In the genomic region with DNA sequence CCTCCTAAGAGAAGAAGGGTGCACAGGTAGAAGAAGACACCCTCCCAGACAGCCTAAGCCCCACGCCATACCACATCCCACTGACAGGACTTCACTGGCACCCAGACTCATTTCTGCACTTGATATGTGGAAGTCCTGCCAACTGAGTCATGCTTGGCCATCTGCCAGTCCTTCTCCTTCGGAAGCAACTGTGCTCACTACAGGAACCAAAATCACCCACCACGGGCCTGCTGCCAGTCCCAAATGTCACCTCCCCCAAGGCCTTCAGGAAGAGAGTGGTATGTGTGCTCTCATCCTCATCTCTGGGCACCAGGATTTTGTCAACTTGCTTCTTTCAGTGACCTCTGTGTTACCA, we compare ENCODE assay signal across 8 mouse cellular contexts. TPM values are rescaled to one million over a fixed set of nuclear protein-coding genes. Genes with fewer than 3 reads are reported as not detected.
DNase-seq lines count a peak whose midpoint lies in the region; ATAC-seq lines count a peak whose summit lies in the region.

No protein-coding gene starts in this region.

- H3K4me3 ChIP-seq in kidney, embryonic 15.5 days (replicated peaks): no peak overlapping the region
- no peak overlapping the region for H3K4me3 ChIP-seq in hindbrain, embryonic 14.5 days (replicated peaks; ENCODE audit: low read length)

- no peaks in the 10 kb centered on the region for H3K27me3 ChIP-seq in kidney, embryonic 15.5 days
- no peaks in the 10 kb centered on the region for H3K27me3 ChIP-seq in hindbrain, embryonic 14.5 days (ENCODE audit: control insufficient read depth, insufficient read depth, low read length)

- H3K9ac ChIP-seq in kidney, embryonic 15.5 days: no peak overlapping the region
- H3K9ac ChIP-seq in hindbrain, embryonic 14.5 days: no peak overlapping the region

- peak; percentile 66 for DNase-seq in kidney, adult 18-20 months
- DNase-seq in cerebellum, postnatal 10 days: peak; percentile 77 to 83
- DNase-seq in heart, adult 8-10 months (ENCODE audit: low spot score): peak; percentile 88
- DNase-seq in layer of hippocampus, adult 8-10 months (ENCODE audit: low spot score in 2 of 2): peak; percentile 90 to 96
- DNase-seq in lung, postnatal 25 days (ENCODE audit: low spot score): peak; percentile 83
- DNase-seq in telencephalon, adult 2 months (ENCODE audit: low read depth, low spot score): peak; percentile 91
- no peak for DNase-seq in hindbrain, embryonic 14.5 days (ENCODE audit: low spot score)

- no peak; the same call in 1 of the 2 replicates for ATAC-seq in kidney, embryonic 15.5 days (replicated peaks; ENCODE audit: low FRiP score)
- no peak for ATAC-seq in hindbrain, embryonic 14.5 days (ENCODE audit: low FRiP score)

- H3K4me2 ChIP-seq in kidney, embryonic 15.5 days: no peak overlapping the region
- H3K4me2 ChIP-seq in hindbrain, embryonic 14.5 days (replicated peaks): no peak overlapping the region

- H3K36me3 ChIP-seq in kidney, embryonic 15.5 days: no peaks in the 10 kb centered on the region
- no peaks in the 10 kb centered on the region for H3K36me3 ChIP-seq in hindbrain, embryonic 14.5 days (replicated peaks; ENCODE audit: control insufficient read depth, insufficient read depth)

- H3K9me3 ChIP-seq in kidney, embryonic 15.5 days (replicated peaks): no peaks in the 10 kb centered on the region
- H3K9me3 ChIP-seq in hindbrain, embryonic 14.5 days (ENCODE audit: control insufficient read depth, low read length): no peaks in the 10 kb centered on the region

- 65% methylated on average over 3 of the region's 3 CpGs for WGBS in kidney, embryonic 15.5 days
- 55% methylated on average over 3 of the region's 3 CpGs for WGBS in hindbrain, embryonic 14.5 days

- no peak overlapping the region for H3K27ac ChIP-seq in kidney, embryonic 15.5 days
- no peak overlapping the region for H3K27ac ChIP-seq in hindbrain, embryonic 14.5 days

- H3K4me1 ChIP-seq in kidney, embryonic 15.5 days: peaks cover 12% of the 10 kb centered on the region; the same call in 1 of the 2 replicates
- H3K4me1 ChIP-seq in hindbrain, embryonic 14.5 days (replicated peaks; ENCODE audit: control insufficient read depth, insufficient read depth, low read length): no peaks in the 10 kb centered on the region; the same call in 1 of the 2 replicates

RNA-seq across cellular contexts. Expression of gene Nos1ap, which starts 34.7 kb away (rescaled TPM):
- polyA plus RNA-seq in kidney, embryonic 15.5 days (2015; fragmentation: Nextera tagmentation; extraction: Ambion mirVana): 17.7 and 18.2 TPM in 2 replicates
- 10 to 100 TPM; 22.5 to 27.8 (median 25.2) TPM for total RNA-seq in heart, adult 8-10 months (2022)
- total RNA-seq in layer of hippocampus, adult 8-10 months (2022): 100 to 1,000 TPM; 191 to 254 (median 220) TPM
- 14.9 and 18.0 TPM in 2 replicates for polyA plus RNA-seq in hindbrain, embryonic 14.5 days (2014; fragmentation: Nextera tagmentation; extraction: Ambion mirVana)

Comparison
In these comparisons a context has a peak if more than half of its experiments do, and no peak if none do; other contexts are left out.
1. RNA of gene Nos1ap, which starts 34.7 kb away (total RNA-seq): 191 to 254 TPM in layer of hippocampus, adult 8-10 months; 22.5 to 27.8 TPM in heart, adult 8-10 months; every median in the first group is over 4 times any median in the second.